Mouse (Mus musculus) midbrain, embryonic 14.5 days (tissue): Measurements from ENCODE around the gene Sorbs1. TPM values are rescaled to one million over a fixed set of nuclear protein-coding genes. Genes with fewer than 3 reads are reported as not detected.

Experiments used
- ATAC-seq: fragments of 200-750 bp; cut with Nextera tagmentation; 2 replicates; pipeline ENCODE4 v1.8.0; 2017; ENCODE audit warnings: moderate number of reproducible peaks, moderate library complexity; ENCODE audit not compliant: low FRiP score, low TSS enrichment
- DNase-seq: peaks from one replicate; pipeline ENCODE4 v3.0.0-alpha.2; 2015
- H3K27ac ChIP-seq: fragments of 300-500 bp; sonication (generic); replicated peaks from 2 replicates; pipeline ENCODE4 v1.5.1; 2014; ENCODE audit warnings: mild to moderate bottlenecking, low read depth, low read length, moderate library complexity
- H3K27me3 ChIP-seq: fragments of 300-500 bp; sonication (generic); 2 replicates; pipeline ENCODE4 v1.6.1; 2014; ENCODE audit warnings: low read length, control low read depth, mixed read lengths; ENCODE audit not compliant: control insufficient read depth, insufficient read depth
- H3K36me3 ChIP-seq: fragments of 300-500 bp; sonication (generic); 2 replicates; pipeline ENCODE4 v1.6.1; 2014; ENCODE audit warnings: low read length, control low read depth; ENCODE audit not compliant: control insufficient read depth, insufficient read depth
- H3K4me1 ChIP-seq: fragments of 300-500 bp; sonication (generic); 2 replicates; pipeline ENCODE4 v1.6.1; 2014; ENCODE audit warnings: mild to moderate bottlenecking, antibody characterized with exemption, low read length, control low read depth; ENCODE audit not compliant: control insufficient read depth, insufficient read depth
- H3K4me2 ChIP-seq: fragments of 300-500 bp; sonication (generic); 2 replicates; pipeline ENCODE4 v1.6.1; 2014; ENCODE audit warnings: mild to moderate bottlenecking, low read length, moderate library complexity
- H3K4me3 ChIP-seq: fragments of 300-500 bp; sonication (generic); replicated peaks from 2 replicates; pipeline ENCODE4 v1.5.1; 2014; ENCODE audit warnings: low read depth, low read length
- H3K9ac ChIP-seq: fragments of 300-500 bp; sonication (generic); replicated peaks from 2 replicates; pipeline ENCODE4 v1.6.1; 2014; ENCODE audit warnings: mild to moderate bottlenecking, low read length, moderate library complexity
- H3K9me3 ChIP-seq: fragments of 300-500 bp; sonication (generic); 2 replicates; pipeline ENCODE4 v1.6.1; 2016; ENCODE audit warnings: low read length, control low read depth, mixed read lengths; ENCODE audit not compliant: control insufficient read depth
- WGBS: fragments of 180-500 bp; shearing (Covaris S2); extraction: QIAGEN DNeasy Blood & Tissue Kit; methylation state at CpG from one replicate; pipeline ENCODE4 v1.1.7; 2014; 5-methylcytosine and 5-hydroxymethylcytosine counted together
- polyA plus RNA-seq: library from polyadenylated mRNA; unstranded; fragments of >200 nt; fragmentation: Nextera tagmentation; extraction: Ambion mirVana; gene quantifications from 2 replicates; pipeline ENCODE4 v1.2.1, GENCODE M21; 2014

The Sorbs1 gene
- polyA plus RNA-seq, 1 experiment from 2014 or later: 87.9 TPM

- H3K9me3 ChIP-seq: no peaks in the 10 kb centered on the region
- no peaks in the 10 kb centered on the region for H3K27me3 ChIP-seq
- DNase-seq: no peak
- no peak overlapping the region for H3K9ac ChIP-seq
- H3K36me3 ChIP-seq: peaks cover 46% of the 10 kb centered on the region
- no peak overlapping the region for H3K27ac ChIP-seq
- H3K4me2 ChIP-seq: no peak overlapping the region
- no peaks in the 10 kb centered on the region for H3K4me1 ChIP-seq
- ATAC-seq: no peak
- 90% methylated on average over 15 of the region's 15 CpGs for WGBS
- no peak overlapping the region for H3K4me3 ChIP-seq
Observed at GRCm38 (mm10) chr19:40310410-40311130, 203.0 kb downstream of the Sorbs1 start.

GRCm38 (mm10) chr19:40309911-40310310 lies 203.7 kb downstream of the Sorbs1 start:
- Histone ChIP-seq H3K27ac (no peak overlapping the region), H3K9ac (no peak overlapping the region), H3K4me1 (no peaks in the 10 kb centered on the region), H3K36me3 (peaks cover 46% of the 10 kb centered on the region), H3K27me3 (no peaks in the 10 kb centered on the region), H3K9me3 (no peaks in the 10 kb centered on the region), H3K4me3 (no peak overlapping the region), H3K4me2 (no peak overlapping the region)
- ATAC-seq (no peak), DNase-seq (no peak)
- WGBS: 94% methylated on average over 12 of the region's 12 CpGs

GRCm38 (mm10) chr19:40307550-40307949 lies 206.0 kb downstream of the Sorbs1 start:
- Histone ChIP-seq H3K9ac (no peak overlapping the region), H3K4me2 (no peak overlapping the region), H3K27ac (no peak overlapping the region), H3K36me3 (peaks cover 32% of the 10 kb centered on the region), H3K27me3 (no peaks in the 10 kb centered on the region), H3K4me1 (no peaks in the 10 kb centered on the region), H3K4me3 (no peak overlapping the region), H3K9me3 (no peaks in the 10 kb centered on the region)
- 94% methylated on average over 7 of the region's 7 CpGs for WGBS
- ATAC-seq (no peak), DNase-seq (no peak)

- no peak overlapping the region for H3K27ac ChIP-seq
- H3K36me3 ChIP-seq: peaks cover 35% of the 10 kb centered on the region
- no peaks in the 10 kb centered on the region for H3K9me3 ChIP-seq
- H3K4me2 ChIP-seq: no peak overlapping the region
- no peaks in the 10 kb centered on the region for H3K4me1 ChIP-seq
- no peak overlapping the region for H3K4me3 ChIP-seq
- 74% methylated on average over 2 of the region's 2 CpGs for WGBS
- H3K9ac ChIP-seq: no peak overlapping the region
- DNase-seq (no peak), ATAC-seq (no peak)
- no peaks in the 10 kb centered on the region for H3K27me3 ChIP-seq
Observed at GRCm38 (mm10) chr19:40306631-40307030, 206.9 kb downstream of the Sorbs1 start.

GRCm38 (mm10) chr19:40305456-40305855 lies 208.1 kb downstream of the Sorbs1 start:
- DNase-seq: no peak
- Histone ChIP-seq H3K9me3 (no peaks in the 10 kb centered on the region), H3K4me1 (no peaks in the 10 kb centered on the region), H3K27me3 (no peaks in the 10 kb centered on the region), H3K4me3 (no peak overlapping the region), H3K27ac (no peak overlapping the region), H3K4me2 (no peak overlapping the region), H3K36me3 (peaks cover 29% of the 10 kb centered on the region), H3K9ac (no peak overlapping the region)
- 85% methylated on average over 7 of the region's 7 CpGs for WGBS
- ATAC-seq: no peak

- no peak overlapping the region for H3K4me3 ChIP-seq
- no peak overlapping the region for H3K27ac ChIP-seq
- ATAC-seq: no peak
- H3K36me3 ChIP-seq: peaks cover 19% of the 10 kb centered on the region
- no peaks in the 10 kb centered on the region for H3K4me1 ChIP-seq
- H3K9me3 ChIP-seq: no peaks in the 10 kb centered on the region
- no peak for DNase-seq
- WGBS: 88% methylated on average over 9 of the region's 9 CpGs
- no peak overlapping the region for H3K9ac ChIP-seq
- no peaks in the 10 kb centered on the region for H3K27me3 ChIP-seq
- H3K4me2 ChIP-seq: no peak overlapping the region
Observed at GRCm38 (mm10) chr19:40302916-40303315, 210.7 kb downstream of the Sorbs1 start.

- H3K4me1 ChIP-seq: no peaks in the 10 kb centered on the region
- ATAC-seq (no peak), DNase-seq (no peak)
- no peak overlapping the region for H3K4me2 ChIP-seq
- no peak overlapping the region for H3K4me3 ChIP-seq
- no peaks in the 10 kb centered on the region for H3K9me3 ChIP-seq
- H3K27me3 ChIP-seq: no peaks in the 10 kb centered on the region
- no peak overlapping the region for H3K27ac ChIP-seq
- no peak overlapping the region for H3K9ac ChIP-seq
- H3K36me3 ChIP-seq: peaks cover 17% of the 10 kb centered on the region
- WGBS: 92% methylated on average over 5 of the region's 5 CpGs
Observed at GRCm38 (mm10) chr19:40302477-40302876, 211.1 kb downstream of the Sorbs1 start.

- H3K4me1 ChIP-seq: no peaks in the 10 kb centered on the region
- ATAC-seq (0 out of 2 replicates have a peak, but pooled peaks have one; percentile 14), DNase-seq (peak; percentile 23)
- WGBS: 70% methylated on average over 12 of the region's 12 CpGs
- H3K36me3 ChIP-seq: peaks cover 10% of the 10 kb centered on the region; the same call in 1 of the 2 replicates
- no peaks in the 10 kb centered on the region for H3K27me3 ChIP-seq
- no peak overlapping the region for H3K9ac ChIP-seq
- no peak overlapping the region for H3K27ac ChIP-seq
- H3K4me2 ChIP-seq: no peak overlapping the region
- H3K4me3 ChIP-seq: no peak overlapping the region
- H3K9me3 ChIP-seq: no peaks in the 10 kb centered on the region
Observed at GRCm38 (mm10) chr19:40299983-40300759, 213.4 kb downstream of the Sorbs1 start.

- DNase-seq: no peak
- WGBS: 82% methylated on average over 6 of the region's 6 CpGs
Observed at GRCm38 (mm10) chr19:40299182-40299581, 214.4 kb downstream of the Sorbs1 start.

More at GRCm38 (mm10) chr19:40299182-40299581, 214.4 kb downstream of the Sorbs1 start:
- Histone ChIP-seq H3K4me3 (no peak overlapping the region), H3K4me2 (no peak overlapping the region), H3K9ac (no peak overlapping the region), H3K36me3 (peaks cover 13% of the 10 kb centered on the region), H3K27ac (no peak overlapping the region), H3K9me3 (no peaks in the 10 kb centered on the region), H3K27me3 (no peaks in the 10 kb centered on the region), H3K4me1 (no peaks in the 10 kb centered on the region)
- ATAC-seq: no peak
